Mouse (Mus musculus) liver, adult 2 months (tissue): ENCODE data around the gene Zfp462. TPM values are rescaled to one million over a fixed set of nuclear protein-coding genes. Genes with fewer than 3 reads are reported as not detected.
A peak's percentile ranks its signal among the peaks of the same experiment; 100 is the strongest.

Experiments used
- DNase-seq: peaks from one replicate; pipeline ENCODE4 v3.0.0-alpha.2; 2011; ENCODE audit warnings: low read depth, low spot score; ENCODE audit errors: extremely low read depth
- H3K27ac ChIP-seq: fragments of 200-500 bp; replicated peaks from 2 replicates; pipeline ENCODE4 v1.5.1; 2012; ENCODE audit warnings: low read depth, mild to moderate bottlenecking, control low read depth, inconsistent platforms, low read length; ENCODE audit not compliant: insufficient read depth
- H3K27me3 ChIP-seq: fragments of 200-500 bp; 2 replicates; pipeline ENCODE4 v1.6.1; 2012; ENCODE audit warnings: mild to moderate bottlenecking, moderate library complexity, low read length, inconsistent platforms; ENCODE audit not compliant: control insufficient read depth, insufficient read depth
- H3K36me3 ChIP-seq: fragments of 200-500 bp; 2 replicates; pipeline ENCODE4 v1.6.1; 2012; ENCODE audit warnings: low read length, inconsistent platforms; ENCODE audit not compliant: control insufficient read depth, insufficient read depth
- H3K4me1 ChIP-seq: fragments of 200-500 bp; 2 replicates; pipeline ENCODE4 v1.6.1; 2011; ENCODE audit warnings: low read length; ENCODE audit not compliant: control insufficient read depth, insufficient read depth
- H3K4me3 ChIP-seq: fragments of 200-500 bp; 2 replicates; pipeline ENCODE4 v1.5.1; 2011; ENCODE audit warnings: low read depth, mild to moderate bottlenecking, control low read depth, low read length, moderate library complexity; ENCODE audit not compliant: insufficient read depth
- H3K79me2 ChIP-seq: fragments of 200-500 bp; 2 replicates; pipeline ENCODE4 v1.6.1; 2012; ENCODE audit warnings: inconsistent platforms, mild to moderate bottlenecking, low read length, moderate library complexity; ENCODE audit not compliant: control insufficient read depth, insufficient read depth
- H3K9ac ChIP-seq: fragments of 200-500 bp; 2 replicates; pipeline ENCODE4 v1.6.1; 2012; ENCODE audit warnings: low read depth, mild to moderate bottlenecking, control low read depth, inconsistent platforms, low read length
- CTCF ChIP-seq: fragments of 200-500 bp; IDR thresholded peaks from 2 replicates; pipeline ENCODE4 v1.5.1; 2011; ENCODE audit warnings: low read depth, low read length, control low read depth
- POLR2A ChIP-seq: fragments of 200-500 bp; IDR thresholded peaks from 2 replicates; pipeline ENCODE4 v1.6.1; 2011; ENCODE audit warnings: low read length, control low read depth; ENCODE audit not compliant: insufficient read depth; ENCODE audit errors: extremely low read depth
- WGBS: fragments of 180-500 bp; shearing (Covaris S2); methylation state at CpG from one replicate; pipeline ENCODE4 v1.1.7; 2018; 5-methylcytosine and 5-hydroxymethylcytosine counted together
- polyA plus RNA-seq: library from polyadenylated mRNA; depleted of rRNA; stranded (reverse); fragments of >200 nt; gene quantifications from 2 replicates; pipeline ENCODE4 v1.2.3, GENCODE M21; 2012
- total RNA-seq: library from RNA; depleted of rRNA; stranded (reverse); fragments of >200 nt; gene quantifications from 2 replicates; pipeline ENCODE4 v1.2.3, GENCODE M21; 2014

Zfp462 gene
- total and polyA plus RNA-seq, 2 experiments: 0.18 to 0.22 TPM

- H3K4me3 ChIP-seq: no peak overlapping the region
- DNase-seq: peak; percentile 28
- H3K36me3 ChIP-seq: no peaks in the 10 kb centered on the region
- 46% methylated on average over 13 of the region's 13 CpGs for whole genome bisulfite sequencing
- no peak overlapping the region for H3K9ac ChIP-seq
- H3K79me2 ChIP-seq: no peaks in the 10 kb centered on the region
- no peaks in the 10 kb centered on the region for H3K27me3 ChIP-seq
- no peak overlapping the region for H3K27ac ChIP-seq
- peaks cover 1% of the 10 kb centered on the region; the same call in 1 of the 2 replicates for H3K4me1 ChIP-seq
- TF ChIP-seq CTCF (no peak), POLR2A (no peak)
These were observed 70.0 kb downstream of the Zfp462 start for GRCm38 (mm10) chr4:55014731-55015463.

- peak; percentile 25 for DNase-seq
- Histone ChIP-seq H3K27ac (no peak overlapping the region), H3K27me3 (no peaks in the 10 kb centered on the region), H3K4me1 (peaks cover 1% of the 10 kb centered on the region; the same call in 1 of the 2 replicates), H3K36me3 (no peaks in the 10 kb centered on the region), H3K4me3 (no peak overlapping the region), H3K79me2 (no peaks in the 10 kb centered on the region), H3K9ac (no peak overlapping the region)
- WGBS: 61% methylated on average over 2 of the region's 2 CpGs
- no peak for TF ChIP-seq CTCF
- no peak for TF ChIP-seq POLR2A
These were observed 70.7 kb downstream of the Zfp462 start for GRCm38 (mm10) chr4:55015517-55015916.

- Histone ChIP-seq H3K79me2 (no peaks in the 10 kb centered on the region), H3K27me3 (no peaks in the 10 kb centered on the region), H3K4me1 (no peaks in the 10 kb centered on the region), H3K27ac (no peak overlapping the region), H3K4me3 (no peak overlapping the region), H3K36me3 (no peaks in the 10 kb centered on the region), H3K9ac (no peak overlapping the region)
- WGBS: 97% methylated on average over 10 of the region's 10 CpGs
- TF ChIP-seq POLR2A: no peak
- TF ChIP-seq CTCF: no peak
- no peak for DNase-seq
These were observed 81.3 kb downstream of the Zfp462 start for GRCm38 (mm10) chr4:55026109-55026646.

GRCm38 (mm10) chr4:55030401-55030800 lies 85.6 kb downstream of the Zfp462 start:
- H3K27me3 ChIP-seq: no peaks in the 10 kb centered on the region
- H3K36me3 ChIP-seq: no peaks in the 10 kb centered on the region
- H3K9ac ChIP-seq: no peak overlapping the region
- no peak overlapping the region for H3K4me3 ChIP-seq
- DNase-seq: no peak
- no peaks in the 10 kb centered on the region for H3K79me2 ChIP-seq
- TF ChIP-seq CTCF: no peak
- TF ChIP-seq POLR2A: no peak
- H3K4me1 ChIP-seq: peaks cover 8% of the 10 kb centered on the region; the same call in 1 of the 2 replicates
- H3K27ac ChIP-seq: no peak overlapping the region
- 95% methylated on average over 5 of the region's 5 CpGs for WGBS

GRCm38 (mm10) chr4:55032317-55032930 lies 87.6 kb downstream of the Zfp462 start:
- no peak for TF ChIP-seq CTCF
- no peak for TF ChIP-seq POLR2A
- no peaks in the 10 kb centered on the region for H3K79me2 ChIP-seq
- H3K36me3 ChIP-seq: no peaks in the 10 kb centered on the region
- H3K27me3 ChIP-seq: no peaks in the 10 kb centered on the region
- H3K4me1 ChIP-seq: peaks cover 8% of the 10 kb centered on the region; the same call in 1 of the 2 replicates
- WGBS: 15% methylated on average over 8 of the region's 8 CpGs
- H3K4me3 ChIP-seq: no peak overlapping the region
- no peak overlapping the region for H3K9ac ChIP-seq
- peak; percentile 87 for DNase-seq
- H3K27ac ChIP-seq: no peak overlapping the region
